8 mouse cellular contexts compared by ENCODE assay signal in the genomic region with DNA sequence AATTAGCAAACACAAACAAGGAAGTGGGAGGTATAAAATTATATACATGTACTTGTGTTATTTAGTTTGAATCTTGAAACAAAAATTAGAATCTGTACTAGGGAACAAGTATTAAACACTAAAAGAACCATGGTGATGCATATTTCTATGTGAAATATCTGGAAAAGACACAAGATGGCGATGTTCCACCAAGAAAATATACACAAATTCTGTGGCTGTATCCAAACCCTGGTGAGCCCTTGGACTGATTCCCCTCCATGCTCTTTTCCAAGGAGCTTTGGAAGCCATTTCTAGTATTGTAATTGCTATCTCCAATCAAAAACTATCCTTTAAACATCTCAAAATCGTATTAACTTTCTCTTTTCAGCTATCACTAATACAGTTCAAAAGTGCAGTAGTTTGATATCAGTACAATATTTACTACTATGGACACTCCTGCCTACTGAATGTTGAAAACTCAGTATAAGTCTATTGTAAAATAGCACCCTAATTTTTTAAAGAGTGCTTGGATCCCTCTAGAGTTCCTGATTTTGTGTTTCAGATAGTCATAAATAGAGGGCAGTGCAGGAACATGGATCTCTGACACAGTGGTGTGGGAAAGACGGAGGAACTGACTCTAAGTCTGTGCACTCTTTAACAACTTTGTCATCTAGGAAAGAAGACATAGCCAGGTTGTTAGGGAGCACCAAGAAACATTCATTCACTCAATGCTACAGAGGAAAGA. TPM values are rescaled to one million over a fixed set of nuclear protein-coding genes. Genes with fewer than 3 reads are reported as not detected.
DNase-seq lines count a peak whose midpoint lies in the region; ATAC-seq lines count a peak whose summit lies in the region.

No protein-coding gene starts in this region.

- no peaks in the 10 kb centered on the region for H3K36me3 ChIP-seq in heart, embryonic 12.5 days

- H3K4me2 ChIP-seq in heart, embryonic 12.5 days, result no peak overlapping the region

- peak; percentile 71 for DNase-seq in heart, adult 8-10 months (ENCODE audit: low spot score)
- peak; percentile 13 for DNase-seq in c-Kit-positive CD71-positive TER-119-positive erythroid progenitor cells, embryonic 14.5 days (ENCODE audit: low spot score)
- peak; percentile 59 for DNase-seq in induced T-regulatory cell, adult 2 months (ENCODE audit: low read depth)
- peak; percentile 54 for DNase-seq in lung, postnatal 25 days (ENCODE audit: low spot score)
- DNase-seq in spleen, adult 18-20 months, result no peak
- no peak for DNase-seq in ovary, adult 18-20 months (ENCODE audit: low spot score)

- H3K9ac ChIP-seq in heart, embryonic 12.5 days, result no peak overlapping the region

- H3K9me3 ChIP-seq in heart, embryonic 12.5 days (replicated peaks), result 0 out of 2 replicates have a peak, but pooled peaks cover 2% of the 10 kb centered on the region

- WGBS in heart, embryonic 12.5 days, result 39% methylated on average over 3 of the region's 3 CpGs

- H3K27me3 ChIP-seq in heart, embryonic 12.5 days (replicated peaks), result no peaks in the 10 kb centered on the region

- H3K4me3 ChIP-seq in heart, embryonic 12.5 days, result no peak overlapping the region

- H3K4me1 ChIP-seq in heart, embryonic 12.5 days (replicated peaks), result no peaks in the 10 kb centered on the region

- H3K27ac ChIP-seq in heart, embryonic 12.5 days (ENCODE audit: poor library complexity, severe bottlenecking), result no peak overlapping the region

- ATAC-seq in heart, embryonic 12.5 days (ENCODE audit: insufficient number of reproducible peaks, low FRiP score), result no peak
- ATAC-seq in CD4-positive, CD25-positive, alpha-beta regulatory T cell, adult 4 months, result peak; percentile 57

RNA-seq across cellular contexts. Expression of a gene that starts 16.8 kb away (rescaled TPM):
- total RNA-seq in heart, adult 8-10 months (2022), result 1 to 10 TPM; 2.4 to 6.1 (median 3.8) TPM
- polyA plus RNA-seq in heart, embryonic 12.5 days (2016; fragmentation: Nextera tagmentation; extraction: Ambion mirVana), result 27.1 and 31.6 TPM in 2 replicates
- polyA plus RNA-seq in CD4-positive, CD25-positive, alpha-beta regulatory T cell, adult 4 months (2017; shearing (Covaris generic)), result 1 to 10 TPM; 8.0 to 9.3 TPM

Comparison
In these comparisons a context has a peak if more than half of its experiments do, and no peak if none do; other contexts are left out.
1. DNase-seq: peak in heart, adult 8-10 months (single experiment), c-Kit-positive CD71-positive TER-119-positive erythroid progenitor cells, embryonic 14.5 days (single experiment), induced T-regulatory cell, adult 2 months (single experiment) and lung, postnatal 25 days (single experiment); none in spleen, adult 18-20 months (0 of 2) and ovary, adult 18-20 months (single experiment).